11 mouse cellular contexts compared by ENCODE assay signal in genomic region chr11:63968388-63969035, GRCm38 (mm10). TPM values are rescaled to one million over a fixed set of nuclear protein-coding genes. Genes with fewer than 3 reads are reported as not detected.
DNase-seq lines count a peak whose midpoint lies in the region; ATAC-seq and TF ChIP-seq lines count a peak whose summit lies in the region.
"Had no signal": no experiment of that assay in that cellular context is flagged by ENCODE, and none has a peak within 500 bp of the region (broad histone marks: within the 10 kb centered on the region; RNA-seq: fewer than 3 reads in every experiment).

No protein-coding gene starts in this region.

- H3K4me3 ChIP-seq in embryonic facial prominence, embryonic 11.5 days (ENCODE audit: low read depth, low read length) = no peak overlapping the region
- no peak overlapping the region for H3K4me3 ChIP-seq in embryonic facial prominence, embryonic 10.5 days
- H3K4me3 ChIP-seq in forebrain, embryonic 10.5 days = no peak overlapping the region
- no peak overlapping the region for H3K4me3 ChIP-seq in liver, embryonic 14.5 days (ENCODE audit: insufficient read depth in 1 of 2, low read depth in 2 of 2, low read length in 2 of 2)
- no peak overlapping the region for H3K4me3 ChIP-seq in neural tube, embryonic 13.5 days
- H3K4me3 ChIP-seq: heart, adult 2 months; megakaryocyte, embryonic 14.5 days had no signal

- H3K27ac ChIP-seq in embryonic facial prominence, embryonic 11.5 days (replicated peaks; ENCODE audit: low read depth, low read length) = no peak overlapping the region
- H3K27ac ChIP-seq in embryonic facial prominence, embryonic 10.5 days (replicated peaks) = no peak overlapping the region; the same call in 1 of the 2 replicates
- peak overlapping the region; percentile 48 for H3K27ac ChIP-seq in forebrain, embryonic 10.5 days
- peak overlapping the region; percentile 57 for H3K27ac ChIP-seq in liver, embryonic 14.5 days
- peak overlapping the region; percentile 65 for H3K27ac ChIP-seq in neural tube, embryonic 13.5 days (replicated peaks)
- H3K27ac ChIP-seq: heart, adult 2 months had no signal

- no peak for DNase-seq in embryonic facial prominence, embryonic 11.5 days (ENCODE audit: low spot score)
- no peak for DNase-seq in embryonic facial prominence, embryonic 10.5 days (ENCODE audit: low spot score)
- no peak for DNase-seq in forebrain, embryonic 10.5 days (ENCODE audit: extremely low spot score, low spot score)
- DNase-seq in liver, embryonic 14.5 days (ENCODE audit: low read depth in 3 of 3, low spot score in 3 of 3) = no peak
- DNase-seq in spleen, postnatal 36 days (ENCODE audit: low spot score in 2 of 2) = no peak
- DNase-seq in kidney, postnatal 36 days = no peak
- DNase-seq in lung, postnatal 14 days = no peak
- DNase-seq: adrenal gland, postnatal 10 days; heart, adult 2 months had no signal

- H3K9me3 ChIP-seq in embryonic facial prominence, embryonic 11.5 days (replicated peaks; ENCODE audit: control insufficient read depth, low read length) = no peaks in the 10 kb centered on the region
- H3K9me3 ChIP-seq in embryonic facial prominence, embryonic 10.5 days = no peaks in the 10 kb centered on the region
- H3K9me3 ChIP-seq in forebrain, embryonic 10.5 days = no peaks in the 10 kb centered on the region
- H3K9me3 ChIP-seq in liver, embryonic 14.5 days (ENCODE audit: control insufficient read depth, low read length) = no peaks in the 10 kb centered on the region
- H3K9me3 ChIP-seq in neural tube, embryonic 13.5 days = no peaks in the 10 kb centered on the region
- H3K9me3 ChIP-seq: megakaryocyte, embryonic 14.5 days had no signal

- no peak overlapping the region for H3K9ac ChIP-seq in embryonic facial prominence, embryonic 11.5 days (replicated peaks; ENCODE audit: low read length)
- peak overlapping the region; percentile 18 for H3K9ac ChIP-seq in liver, embryonic 14.5 days (replicated peaks)
- H3K9ac ChIP-seq in neural tube, embryonic 13.5 days = peak overlapping the region; percentile 26; the same call in 1 of the 2 replicates

- H3K4me2 ChIP-seq in embryonic facial prominence, embryonic 11.5 days (ENCODE audit: low read depth, low read length) = no peak overlapping the region
- H3K4me2 ChIP-seq in liver, embryonic 14.5 days (ENCODE audit: low read depth) = peak overlapping the region; percentile 15; the same call in 1 of the 2 replicates
- H3K4me2 ChIP-seq in neural tube, embryonic 13.5 days = no peak overlapping the region

- 0 out of 2 replicates have a peak, but pooled peaks have one; percentile 27 for ATAC-seq in embryonic facial prominence, embryonic 11.5 days (replicated peaks; ENCODE audit: insufficient number of reproducible peaks, low FRiP score, low TSS enrichment, low read depth)
- peak; percentile 72 for ATAC-seq in liver, embryonic 14.5 days (ENCODE audit: insufficient read depth)
- ATAC-seq in neural tube, embryonic 13.5 days (ENCODE audit: low read depth) = no peak

- 38% methylated on average over 3 of the region's 3 CpGs for WGBS in embryonic facial prominence, embryonic 11.5 days
- WGBS in embryonic facial prominence, embryonic 10.5 days = 43% methylated on average over 3 of the region's 3 CpGs
- 64% methylated on average over 3 of the region's 3 CpGs for WGBS in forebrain, embryonic 10.5 days
- WGBS in liver, embryonic 14.5 days (ENCODE audit: insufficient replicate concordance) = 26% methylated on average over 3 of the region's 3 CpGs
- 35% methylated on average over 3 of the region's 3 CpGs for WGBS in neural tube, embryonic 13.5 days

- H3K27me3 ChIP-seq in embryonic facial prominence, embryonic 11.5 days (ENCODE audit: control insufficient read depth, insufficient read depth, low read length) = no peaks in the 10 kb centered on the region
- H3K27me3 ChIP-seq in embryonic facial prominence, embryonic 10.5 days (replicated peaks; ENCODE audit: low read depth, poor library complexity, severe bottlenecking) = no peaks in the 10 kb centered on the region; the same call in 1 of the 2 replicates
- 0 out of 2 replicates have a peak, but pooled peaks cover 5% of the 10 kb centered on the region for H3K27me3 ChIP-seq in forebrain, embryonic 10.5 days (ENCODE audit: poor library complexity, severe bottlenecking)
- no peaks in the 10 kb centered on the region for H3K27me3 ChIP-seq in liver, embryonic 14.5 days (ENCODE audit: control insufficient read depth, insufficient read depth, low read length)
- peaks cover 4% of the 10 kb centered on the region; the same call in 1 of the 2 replicates for H3K27me3 ChIP-seq in neural tube, embryonic 13.5 days
- H3K27me3 ChIP-seq: megakaryocyte, embryonic 14.5 days had no signal

- no peaks in the 10 kb centered on the region for H3K36me3 ChIP-seq in embryonic facial prominence, embryonic 11.5 days (replicated peaks; ENCODE audit: control insufficient read depth, insufficient read depth, low read depth, low read length)
- peaks cover 23% of the 10 kb centered on the region for H3K36me3 ChIP-seq in embryonic facial prominence, embryonic 10.5 days (replicated peaks)
- peaks cover 26% of the 10 kb centered on the region for H3K36me3 ChIP-seq in forebrain, embryonic 10.5 days (replicated peaks)
- no peaks in the 10 kb centered on the region; the same call in 1 of the 2 replicates for H3K36me3 ChIP-seq in liver, embryonic 14.5 days (replicated peaks; ENCODE audit: control insufficient read depth, insufficient read depth, low read depth)
- H3K36me3 ChIP-seq in neural tube, embryonic 13.5 days = peaks cover 11% of the 10 kb centered on the region; the same call in 1 of the 2 replicates

- no peaks in the 10 kb centered on the region for H3K4me1 ChIP-seq in embryonic facial prominence, embryonic 11.5 days (ENCODE audit: control insufficient read depth, insufficient read depth, low read length)
- H3K4me1 ChIP-seq in embryonic facial prominence, embryonic 10.5 days = peaks cover 41% of the 10 kb centered on the region
- peaks cover 21% of the 10 kb centered on the region for H3K4me1 ChIP-seq in forebrain, embryonic 10.5 days
- peaks cover 13 to 34% of the 10 kb centered on the region in 2 experiments for H3K4me1 ChIP-seq in liver, embryonic 14.5 days (replicated peaks; ENCODE audit: control insufficient read depth in 2 of 2, insufficient read depth in 2 of 2, low read length in 1 of 2)
- H3K4me1 ChIP-seq in neural tube, embryonic 13.5 days (replicated peaks) = peaks cover 39% of the 10 kb centered on the region

- no peak for TF ChIP-seq CTCF in liver, embryonic 14.5 days (IDR thresholded peaks at IDR 0.05; ENCODE audit: low read depth)

- TF ChIP-seq EP300 in liver, embryonic 14.5 days (IDR thresholded peaks at IDR 0.05; ENCODE audit: low read depth) = peak; percentile 32; the same call in 1 of the 2 replicates

RNA-seq across cellular contexts. Expression of gene Hs3st3b1, which starts 46.4 kb away (rescaled TPM):
- 14.7 and 15.2 TPM in 2 replicates for polyA plus RNA-seq in embryonic facial prominence, embryonic 11.5 days (2014; fragmentation: Nextera tagmentation; extraction: Ambion mirVana)
- 9.5 and 11.8 TPM in 2 replicates for polyA plus RNA-seq in embryonic facial prominence, embryonic 10.5 days (2016; fragmentation: Nextera tagmentation; extraction: Ambion mirVana)
- polyA plus RNA-seq in forebrain, embryonic 10.5 days (2016; fragmentation: Nextera tagmentation; extraction: Ambion mirVana) = 4.8 and 5.7 TPM in 2 replicates
- 7.8 and 8.0 TPM in 2 replicates for polyA plus RNA-seq in liver, embryonic 14.5 days (2012; rRNA removed)
- polyA plus RNA-seq in liver, embryonic 14.5 days (2014; fragmentation: Nextera tagmentation; extraction: Ambion mirVana) = 10.4 and 12.1 TPM in 2 replicates
- polyA plus RNA-seq in neural tube, embryonic 13.5 days (2015; fragmentation: Nextera tagmentation; extraction: Ambion mirVana) = 7.3 and 9.4 TPM in 2 replicates

Comparison
In these comparisons a context has a peak if more than half of its experiments do, and no peak if none do; other contexts are left out.
1. H3K27ac ChIP-seq: peak in forebrain, embryonic 10.5 days (single experiment), liver, embryonic 14.5 days (single experiment) and neural tube, embryonic 13.5 days (single experiment); none in embryonic facial prominence, embryonic 11.5 days (single experiment) and embryonic facial prominence, embryonic 10.5 days (single experiment).